ENCODE assay signal across 8 mouse cellular contexts in the genomic region with DNA sequence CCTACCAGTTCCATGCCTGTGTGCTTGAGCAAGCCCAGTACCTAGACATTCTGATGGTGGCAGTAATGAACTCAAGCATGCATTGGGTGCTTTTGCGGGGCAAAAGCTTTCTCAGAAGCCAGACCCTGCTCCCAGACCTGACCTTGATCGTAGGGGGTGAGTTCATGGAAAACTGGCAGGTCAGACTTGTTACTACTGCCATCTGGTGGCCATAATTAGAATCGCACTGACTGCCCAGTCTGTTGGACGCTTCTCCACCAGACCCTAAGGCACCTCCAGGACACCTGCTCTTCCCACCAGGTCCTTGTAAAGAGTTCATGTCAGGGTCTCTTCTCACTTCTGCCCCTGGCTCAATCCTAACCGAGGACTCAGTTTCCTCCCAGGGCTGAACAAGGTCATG. TPM values are rescaled to one million over a fixed set of nuclear protein-coding genes. Genes with fewer than 3 reads are reported as not detected.
DNase-seq lines count a peak whose midpoint lies in the region; ATAC-seq and TF ChIP-seq lines count a peak whose summit lies in the region.

No protein-coding gene starts in this region.

- no peaks in the 10 kb centered on the region for H3K9me3 ChIP-seq in midbrain, embryonic 10.5 days (replicated peaks)
- no peaks in the 10 kb centered on the region for H3K9me3 ChIP-seq in midbrain, embryonic 16.5 days (replicated peaks; ENCODE audit: control insufficient read depth, low read length, poor library complexity, severe bottlenecking)

- no peak overlapping the region for H3K4me2 ChIP-seq in midbrain, embryonic 16.5 days (ENCODE audit: low read length)

- no peak overlapping the region for H3K4me3 ChIP-seq in midbrain, embryonic 10.5 days
- H3K4me3 ChIP-seq in midbrain, embryonic 16.5 days (ENCODE audit: low read depth, low read length), result no peak overlapping the region
- H3K4me3 ChIP-seq in cortical plate, adult 2 months (ENCODE audit: insufficient read depth, low read length), result no peak overlapping the region

- H3K27ac ChIP-seq in midbrain, embryonic 10.5 days (replicated peaks), result no peak overlapping the region
- H3K27ac ChIP-seq in midbrain, embryonic 16.5 days (ENCODE audit: low read length), result no peak overlapping the region
- no peak overlapping the region for H3K27ac ChIP-seq in cortical plate, adult 2 months (ENCODE audit: insufficient read depth, low read length)

- 8% methylated on average over 5 of the region's 5 CpGs for WGBS in midbrain, embryonic 10.5 days
- WGBS in midbrain, embryonic 16.5 days, result 4% methylated on average over 5 of the region's 5 CpGs

- no peak for ATAC-seq in midbrain, embryonic 16.5 days
- ATAC-seq in hematopoietic stem cell, adult 5-6 weeks (replicated peaks in 1 of 2; ENCODE audit: insufficient read depth in 1 of 2, low FRiP score in 2 of 2, low TSS enrichment in 1 of 2, low read depth in 1 of 2, poor library complexity in 2 of 2, severe bottlenecking in 2 of 2), result peak; percentile 54 to 56; a peak in 2 of 4 replicates
- peak; percentile 69 for ATAC-seq in megakaryocyte-erythroid progenitor cell, adult 5-6 weeks (replicated peaks; ENCODE audit: low FRiP score, low TSS enrichment, poor library complexity, severe bottlenecking)

- no peak for TF ChIP-seq POLR2A in cortical plate, adult 2 months (IDR thresholded peaks at IDR 0.05; ENCODE audit: extremely low read depth, insufficient read depth, low read length)

- peaks cover 24% of the 10 kb centered on the region for H3K27me3 ChIP-seq in midbrain, embryonic 10.5 days (ENCODE audit: low read depth, poor library complexity, severe bottlenecking)
- H3K27me3 ChIP-seq in midbrain, embryonic 16.5 days (ENCODE audit: control insufficient read depth, insufficient read depth, low read depth, low read length), result no peaks in the 10 kb centered on the region

- peak; percentile 73 for TF ChIP-seq CTCF in cortical plate, adult 2 months (IDR thresholded peaks at IDR 0.05; ENCODE audit: extremely low read depth, insufficient read depth, low read length)

- H3K36me3 ChIP-seq in midbrain, embryonic 10.5 days, result peaks cover 4% of the 10 kb centered on the region; the same call in 1 of the 2 replicates
- peaks cover 50% of the 10 kb centered on the region for H3K36me3 ChIP-seq in midbrain, embryonic 16.5 days (ENCODE audit: control insufficient read depth, insufficient read depth, low read length)

- H3K4me1 ChIP-seq in midbrain, embryonic 10.5 days, result peaks cover 8% of the 10 kb centered on the region
- no peaks in the 10 kb centered on the region for H3K4me1 ChIP-seq in midbrain, embryonic 16.5 days (ENCODE audit: control insufficient read depth, insufficient read depth, low read length)
- H3K4me1 ChIP-seq in cortical plate, adult 2 months (ENCODE audit: control insufficient read depth, insufficient read depth, low read length), result no peaks in the 10 kb centered on the region

- no peak overlapping the region for H3K9ac ChIP-seq in midbrain, embryonic 16.5 days (ENCODE audit: low read depth, low read length)

- DNase-seq in midbrain, embryonic 10.5 days (ENCODE audit: low spot score), result peak; percentile 66
- DNase-seq in WW6 (ENCODE audit: low read depth, low spot score), result peak; percentile 65
- peak; percentile 47 to 59 for DNase-seq in layer of hippocampus, postnatal 25 days (ENCODE audit: extremely low spot score in 1 of 2, low spot score in 1 of 2)
- peak; percentile 78 for DNase-seq in testis, postnatal 10 days (ENCODE audit: low spot score)

RNA-seq across cellular contexts. Expression of a gene that starts 34.5 kb away (rescaled TPM):
- 0.46 and 1.4 TPM in 2 replicates for polyA plus RNA-seq in midbrain, embryonic 10.5 days (2016; fragmentation: Nextera tagmentation; extraction: Ambion mirVana)
- 28.0 and 29.5 TPM in 2 replicates for polyA plus RNA-seq in midbrain, embryonic 16.5 days (2015; fragmentation: Nextera tagmentation; extraction: Ambion mirVana)
- polyA plus RNA-seq in cortical plate, adult 2 months (2012; rRNA removed), result 1.3 and 1.4 TPM in 2 replicates
- total RNA-seq in hematopoietic stem cell, adult 5-6 weeks (2017), result 0.06 TPM in 1 of 2 replicates, not detected in the other
- 1 to 10 TPM; 4.0 to 5.4 TPM for total RNA-seq in layer of hippocampus, postnatal 25 days (2021)
- not detected in 2 replicates for total RNA-seq in megakaryocyte-erythroid progenitor cell, adult 5-6 weeks (2014; fragmentation: Nextera tagmentation)
- total RNA-seq in megakaryocyte-erythroid progenitor cell, adult 5-6 weeks (2017), result not detected in 2 replicates

RNA-seq across cellular contexts. Expression of a gene that starts 35.4 kb away (rescaled TPM):
- 149 and 156 TPM in 2 replicates for polyA plus RNA-seq in midbrain, embryonic 10.5 days (2016; fragmentation: Nextera tagmentation; extraction: Ambion mirVana)
- polyA plus RNA-seq in midbrain, embryonic 16.5 days (2015; fragmentation: Nextera tagmentation; extraction: Ambion mirVana), result 70.7 and 74.1 TPM in 2 replicates
- 87.9 and 95.0 TPM in 2 replicates for polyA plus RNA-seq in cortical plate, adult 2 months (2012; rRNA removed)
- total RNA-seq in hematopoietic stem cell, adult 5-6 weeks (2017), result 93.0 and 109 TPM in 2 replicates
- total RNA-seq in layer of hippocampus, postnatal 25 days (2021), result 10 to 100 TPM; 61.7 to 69.2 TPM
- 96.0 and 98.2 TPM in 2 replicates for total RNA-seq in megakaryocyte-erythroid progenitor cell, adult 5-6 weeks (2014; fragmentation: Nextera tagmentation)
- total RNA-seq in megakaryocyte-erythroid progenitor cell, adult 5-6 weeks (2017), result 51.5 and 55.6 TPM in 2 replicates

RNA-seq across cellular contexts. Expression of a gene that starts 35.5 kb away (rescaled TPM):
- polyA plus RNA-seq in midbrain, embryonic 10.5 days (2016; fragmentation: Nextera tagmentation; extraction: Ambion mirVana), result 61.7 and 72.1 TPM in 2 replicates
- polyA plus RNA-seq in midbrain, embryonic 16.5 days (2015; fragmentation: Nextera tagmentation; extraction: Ambion mirVana), result 25.5 and 27.3 TPM in 2 replicates
- polyA plus RNA-seq in cortical plate, adult 2 months (2012; rRNA removed), result 16.7 and 17.1 TPM in 2 replicates
- 56.6 and 60.8 TPM in 2 replicates for total RNA-seq in hematopoietic stem cell, adult 5-6 weeks (2017)
- 10 to 100 TPM; 22.4 to 23.5 TPM for total RNA-seq in layer of hippocampus, postnatal 25 days (2021)
- total RNA-seq in megakaryocyte-erythroid progenitor cell, adult 5-6 weeks (2014; fragmentation: Nextera tagmentation), result 55.2 and 62.5 TPM in 2 replicates
- total RNA-seq in megakaryocyte-erythroid progenitor cell, adult 5-6 weeks (2017), result 88.0 and 94.9 TPM in 2 replicates
